Mouse (Mus musculus) hindbrain, embryonic 11.5 days (tissue): ENCODE measurements at regions not wholly inside any gene's neighbourhood (a gene's known extent, or its start where the extent isn't known, plus 50 kb on each side); places are given as distances from the start of the nearest gene placed in this dataset.

Source experiments
- ATAC-seq: fragments of 200-750 bp; cut with Nextera tagmentation; 2 replicates; pipeline ENCODE4 v1.8.0; 2017; ENCODE audit warnings: mild to moderate bottlenecking, moderate TSS enrichment, moderate library complexity; ENCODE audit not compliant: low FRiP score
- DNase-seq: peaks from one replicate; pipeline ENCODE4 v3.0.0-alpha.2; 2015; ENCODE audit warnings: low spot score
- H3K27ac ChIP-seq: fragments of 300-500 bp; sonication (generic); 2 replicates; pipeline ENCODE4 v1.5.1; 2014; ENCODE audit warnings: mild to moderate bottlenecking, low read depth, low read length
- H3K27me3 ChIP-seq: fragments of 300-500 bp; sonication (generic); 2 replicates; pipeline ENCODE4 v1.6.1; 2014; ENCODE audit warnings: mild to moderate bottlenecking, low read length, moderate library complexity, mixed read lengths; ENCODE audit not compliant: control insufficient read depth, insufficient read depth
- H3K36me3 ChIP-seq: fragments of 300-500 bp; sonication (generic); 2 replicates; pipeline ENCODE4 v1.6.1; 2014; ENCODE audit warnings: mild to moderate bottlenecking, low read length, moderate library complexity, mixed read lengths; ENCODE audit not compliant: control insufficient read depth, insufficient read depth
- H3K4me1 ChIP-seq: fragments of 300-500 bp; sonication (generic); replicated peaks from 2 replicates; pipeline ENCODE4 v1.6.1; 2014; ENCODE audit warnings: low read length, mixed read lengths; ENCODE audit not compliant: control insufficient read depth, insufficient read depth
- H3K4me2 ChIP-seq: fragments of 300-500 bp; sonication (generic); replicated peaks from 2 replicates; pipeline ENCODE4 v1.6.1; 2014; ENCODE audit warnings: mild to moderate bottlenecking, low read depth, low read length
- H3K4me3 ChIP-seq: fragments of 300-500 bp; sonication (generic); 2 replicates; pipeline ENCODE4 v1.5.1; 2014; ENCODE audit warnings: low read depth, low read length
- H3K9ac ChIP-seq: fragments of 300-500 bp; sonication (generic); 2 replicates; pipeline ENCODE4 v1.6.1; 2014; ENCODE audit warnings: low read depth, low read length
- H3K9me3 ChIP-seq: fragments of 300-500 bp; sonication (generic); 2 replicates; pipeline ENCODE4 v1.6.1; 2016; ENCODE audit warnings: low read length; ENCODE audit not compliant: control insufficient read depth
- WGBS: fragments of 180-500 bp; shearing (Covaris S2); extraction: QIAGEN DNeasy Blood & Tissue Kit; methylation state at CpG from one replicate; pipeline ENCODE4 v1.1.7; 2014; 5-methylcytosine and 5-hydroxymethylcytosine counted together

- H3K9ac ChIP-seq = no peak overlapping the region
- ATAC-seq (no peak), DNase-seq (no peak)
- H3K4me2 ChIP-seq = no peak overlapping the region
- no peaks in the 10 kb centered on the region for H3K36me3 ChIP-seq
- no peak overlapping the region for H3K4me3 ChIP-seq
- no peak overlapping the region for H3K27ac ChIP-seq
- no peaks in the 10 kb centered on the region for H3K4me1 ChIP-seq
- WGBS = 80% methylated on average over 5 of the region's 5 CpGs
- no peaks in the 10 kb centered on the region for H3K27me3 ChIP-seq
- H3K9me3 ChIP-seq = no peaks in the 10 kb centered on the region
These were observed 234.6 kb upstream of the Dio3 start for GRCm38 (mm10) chr12:110044266-110044665.

GRCm38 (mm10) chr12:110044721-110045120 is 234.1 kb upstream of the Dio3 start:
- Histone ChIP-seq H3K9ac (no peak overlapping the region), H3K9me3 (no peaks in the 10 kb centered on the region), H3K27me3 (no peaks in the 10 kb centered on the region), H3K27ac (no peak overlapping the region), H3K4me2 (no peak overlapping the region), H3K4me3 (no peak overlapping the region), H3K36me3 (no peaks in the 10 kb centered on the region), H3K4me1 (no peaks in the 10 kb centered on the region)
- DNase-seq (no peak), ATAC-seq (no peak)
- WGBS = 84% methylated on average over 5 of the region's 5 CpGs

GRCm38 (mm10) chr12:110045770-110046330 is 233.0 kb upstream of the Dio3 start:
- ATAC-seq (no peak), DNase-seq (no peak)
- Histone ChIP-seq H3K9ac (no peak overlapping the region), H3K9me3 (no peaks in the 10 kb centered on the region), H3K4me3 (no peak overlapping the region), H3K27me3 (no peaks in the 10 kb centered on the region), H3K4me1 (no peaks in the 10 kb centered on the region), H3K36me3 (no peaks in the 10 kb centered on the region), H3K27ac (no peak overlapping the region), H3K4me2 (no peak overlapping the region)
- WGBS = 68% methylated on average over 17 of the region's 17 CpGs

- Histone ChIP-seq H3K27me3 (no peaks in the 10 kb centered on the region), H3K4me3 (no peak overlapping the region), H3K9me3 (no peaks in the 10 kb centered on the region), H3K27ac (no peak overlapping the region), H3K4me2 (no peak overlapping the region), H3K4me1 (no peaks in the 10 kb centered on the region), H3K9ac (no peak overlapping the region), H3K36me3 (no peaks in the 10 kb centered on the region)
- 70% methylated on average over 9 of the region's 9 CpGs for WGBS
- no peak for DNase-seq
- no peak for ATAC-seq
These were observed 232.3 kb upstream of the Dio3 start for GRCm38 (mm10) chr12:110046613-110047012.

GRCm38 (mm10) chr12:110047466-110048250 is 231.2 kb upstream of the Dio3 start:
- no peak overlapping the region for H3K4me2 ChIP-seq
- no peaks in the 10 kb centered on the region for H3K4me1 ChIP-seq
- 87% methylated on average over 16 of the region's 16 CpGs for WGBS
- DNase-seq = no peak
- no peaks in the 10 kb centered on the region for H3K9me3 ChIP-seq
- no peak overlapping the region for H3K4me3 ChIP-seq
- H3K27ac ChIP-seq = no peak overlapping the region
- H3K9ac ChIP-seq = no peak overlapping the region
- no peaks in the 10 kb centered on the region for H3K36me3 ChIP-seq
- no peaks in the 10 kb centered on the region for H3K27me3 ChIP-seq
- no peak for ATAC-seq

- Histone ChIP-seq H3K4me2 (no peak overlapping the region), H3K4me1 (no peaks in the 10 kb centered on the region), H3K27ac (no peak overlapping the region), H3K9me3 (no peaks in the 10 kb centered on the region), H3K27me3 (no peaks in the 10 kb centered on the region), H3K36me3 (no peaks in the 10 kb centered on the region), H3K9ac (no peak overlapping the region), H3K4me3 (no peak overlapping the region)
- WGBS = 90% methylated on average over 10 of the region's 10 CpGs
- ATAC-seq = no peak
- DNase-seq = no peak
These were observed 229.6 kb upstream of the Dio3 start for GRCm38 (mm10) chr12:110049154-110049736.

GRCm38 (mm10) chr12:110059321-110059720 is 219.5 kb upstream of the Dio3 start:
- DNase-seq = no peak
- Histone ChIP-seq H3K4me2 (no peak overlapping the region), H3K27me3 (no peaks in the 10 kb centered on the region), H3K4me1 (no peaks in the 10 kb centered on the region), H3K9ac (no peak overlapping the region), H3K27ac (no peak overlapping the region), H3K36me3 (no peaks in the 10 kb centered on the region), H3K9me3 (no peaks in the 10 kb centered on the region), H3K4me3 (no peak overlapping the region)
- no peak for ATAC-seq
- 78% methylated on average over 5 of the region's 5 CpGs for WGBS

- Histone ChIP-seq H3K4me1 (no peaks in the 10 kb centered on the region), H3K4me3 (no peak overlapping the region), H3K36me3 (no peaks in the 10 kb centered on the region), H3K27me3 (no peaks in the 10 kb centered on the region), H3K27ac (no peak overlapping the region), H3K4me2 (no peak overlapping the region), H3K9me3 (no peaks in the 10 kb centered on the region), H3K9ac (no peak overlapping the region)
- ATAC-seq (no peak), DNase-seq (no peak)
- 91% methylated on average over 6 of the region's 6 CpGs for WGBS
These were observed 216.9 kb upstream of the Dio3 start for GRCm38 (mm10) chr12:110061961-110062360.

GRCm38 (mm10) chr12:110063013-110063412 is 215.9 kb upstream of the Dio3 start:
- no peaks in the 10 kb centered on the region for H3K36me3 ChIP-seq
- H3K4me2 ChIP-seq = no peak overlapping the region
- H3K4me3 ChIP-seq = no peak overlapping the region
- WGBS = 74% methylated on average over 8 of the region's 8 CpGs
- no peak overlapping the region for H3K27ac ChIP-seq
- ATAC-seq (no peak), DNase-seq (no peak)
- no peaks in the 10 kb centered on the region for H3K27me3 ChIP-seq
- no peaks in the 10 kb centered on the region for H3K4me1 ChIP-seq
- no peak overlapping the region for H3K9ac ChIP-seq
- no peaks in the 10 kb centered on the region for H3K9me3 ChIP-seq
